Mouse (Mus musculus): ENCODE results near the gene Wwox.

The Wwox gene

GRCm38 (mm10) chr8:114600196-114600595 lies 160.7 kb downstream of the Wwox start:
- DNase-seq (ENCODE audit: low spot score in 2 of 2) = no peak

GRCm38 (mm10) chr8:114603046-114603445 lies 163.6 kb downstream of the Wwox start:
- DNase-seq (ENCODE audit: low spot score in 2 of 2) = no peak

DNA sequence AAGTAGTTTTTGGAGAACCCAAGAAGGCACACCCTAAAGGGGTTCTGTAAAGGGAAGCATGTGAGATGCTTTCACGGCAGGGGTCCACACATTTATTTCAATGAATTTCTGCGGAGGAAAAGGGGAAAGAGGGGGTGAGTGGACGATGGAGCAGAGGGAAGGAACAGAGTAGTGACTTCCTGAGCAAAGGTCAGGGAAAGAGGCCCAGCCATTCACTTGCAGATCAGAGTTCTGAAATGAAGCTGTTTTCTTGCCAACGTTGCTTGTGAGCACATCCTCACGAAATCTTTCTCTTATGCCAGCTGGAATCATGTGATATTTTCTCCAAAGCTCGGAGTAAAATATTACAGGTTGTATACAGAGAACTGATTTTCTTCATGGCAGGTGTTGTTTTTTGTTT lies 164.1 kb downstream of the Wwox start:
- DNase-seq (ENCODE audit: low spot score in 2 of 2) = no peak

GRCm38 (mm10) chr8:114604315-114604714 lies 164.9 kb downstream of the Wwox start:
- DNase-seq (ENCODE audit: low spot score in 2 of 2) = no peak

GRCm38 (mm10) chr8:114605651-114606050 lies 166.2 kb downstream of the Wwox start:
- DNase-seq (ENCODE audit: low spot score in 2 of 2) = no peak

GRCm38 (mm10) chr8:114609330-114609729 lies 169.9 kb downstream of the Wwox start:
- DNase-seq (ENCODE audit: low spot score in 2 of 2) = no peak

DNA sequence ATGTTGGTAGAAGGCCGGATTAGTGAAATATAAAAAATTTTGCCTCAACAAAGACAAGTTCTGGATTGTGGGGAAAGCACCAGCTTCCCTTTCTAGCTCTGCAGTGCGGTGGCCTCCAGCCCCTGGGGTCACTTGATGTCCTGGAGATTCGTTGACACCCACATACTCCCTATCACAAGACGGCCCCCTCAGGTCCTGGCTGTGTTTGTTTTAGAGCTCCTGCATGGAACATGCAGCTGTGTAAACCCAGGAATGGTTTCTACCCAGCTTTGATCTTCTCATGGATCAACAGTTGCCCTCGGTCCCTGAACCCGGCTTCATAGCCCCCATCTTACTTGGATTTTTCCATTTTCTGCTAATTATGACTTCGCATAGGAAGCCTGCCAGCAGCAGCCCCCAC lies 171.6 kb downstream of the Wwox start:
- DNase-seq (ENCODE audit: low spot score in 2 of 2) = no peak

DNA sequence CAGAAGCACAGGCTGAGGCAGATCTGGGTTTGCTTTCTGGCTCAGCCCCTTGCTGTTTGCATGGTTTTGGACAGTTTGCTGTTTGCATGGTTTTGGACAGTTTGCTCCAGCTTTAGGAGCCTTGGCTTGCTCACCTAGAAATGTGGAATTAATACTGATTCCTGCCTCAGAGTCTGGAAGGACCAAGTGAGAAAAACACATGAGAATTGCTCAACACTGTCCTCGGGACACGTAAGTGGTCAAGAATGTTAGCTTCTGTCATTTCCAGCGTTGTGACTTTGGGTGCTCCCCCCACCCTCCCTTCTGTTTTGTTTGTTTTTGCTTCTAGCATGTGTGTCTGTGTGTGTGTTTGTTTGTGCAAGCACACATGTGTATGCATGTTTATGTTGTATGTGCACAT lies 172.6 kb downstream of the Wwox start:
- DNase-seq (ENCODE audit: low spot score in 2 of 2) = no peak

GRCm38 (mm10) chr8:114615413-114615812 lies 176.0 kb downstream of the Wwox start:
- DNase-seq (ENCODE audit: low spot score in 2 of 2) = no peak

- DNase-seq (ENCODE audit: low spot score in 2 of 2) = no peak
These were observed 176.5 kb downstream of the Wwox start for GRCm38 (mm10) chr8:114615908-114616307.

DNA sequence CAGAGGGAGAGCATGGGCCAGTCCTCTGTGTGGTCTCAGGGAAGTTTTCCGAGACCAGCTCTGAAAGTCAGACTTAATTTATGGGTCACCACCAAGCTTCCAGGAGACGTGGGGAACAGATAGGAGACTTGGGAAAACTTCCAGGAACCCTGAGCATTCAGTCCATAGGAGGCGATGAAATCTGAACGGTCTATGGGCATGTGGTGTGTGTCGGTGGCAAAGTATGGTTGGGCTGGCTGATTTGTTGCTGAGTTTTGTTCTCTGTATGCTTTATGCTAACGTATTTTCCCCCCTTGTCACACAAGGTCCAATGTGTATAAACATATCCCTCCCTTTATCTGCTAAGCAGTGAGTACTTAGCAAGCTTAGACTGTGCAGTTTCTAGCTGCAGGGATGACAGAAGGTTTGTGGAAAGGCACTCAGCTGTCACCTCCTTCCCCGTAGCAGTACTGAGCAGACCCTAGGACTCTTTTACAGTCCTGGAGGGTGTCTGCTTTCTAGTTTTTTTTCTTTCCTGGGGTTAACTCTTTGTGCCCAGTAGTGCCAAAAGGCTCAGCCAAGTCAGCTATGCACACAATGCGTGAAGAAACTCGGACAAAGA lies 179.6 kb downstream of the Wwox start:
- no peak for DNase-seq (ENCODE audit: low spot score in 2 of 2)

DNA sequence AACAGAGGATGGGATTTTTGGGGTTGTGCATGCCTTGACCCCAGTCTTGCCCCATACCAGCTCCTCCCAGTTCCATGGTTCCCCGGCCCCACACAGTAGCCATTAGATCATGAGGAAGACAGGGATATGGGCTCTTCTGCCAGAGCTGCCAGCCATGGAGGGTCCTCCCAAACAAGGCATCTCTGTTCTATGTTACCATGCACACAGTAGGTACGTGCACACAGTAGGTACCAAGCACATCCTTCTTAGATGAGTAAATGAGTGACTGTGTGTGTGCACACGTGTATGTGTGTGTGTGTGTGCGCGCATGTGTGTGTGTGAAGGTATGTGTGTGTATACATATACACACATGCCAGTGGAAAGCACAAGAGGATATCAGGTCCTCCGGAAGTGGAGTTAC lies 185.9 kb downstream of the Wwox start:
- no peak for DNase-seq (ENCODE audit: low spot score in 2 of 2)

DNA sequence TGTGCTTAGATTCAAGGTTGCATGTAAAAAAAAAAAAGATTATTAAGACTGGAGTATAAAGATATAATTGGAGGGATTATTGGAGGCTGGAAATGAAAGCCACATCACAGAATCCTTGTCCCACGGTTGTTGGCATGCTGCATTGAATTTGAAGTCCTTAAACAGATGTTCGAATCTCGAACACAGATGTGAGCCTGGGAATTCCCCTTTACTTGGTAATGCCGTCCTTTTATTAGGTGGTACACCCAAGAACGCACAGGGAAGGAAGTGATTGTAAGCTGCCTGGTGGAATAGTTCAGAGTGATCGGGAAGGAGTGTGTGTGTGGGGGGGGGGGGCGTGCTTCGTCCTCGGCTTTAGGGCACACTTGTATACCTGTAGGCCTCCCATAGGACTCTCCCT lies 187.4 kb downstream of the Wwox start:
- DNase-seq (ENCODE audit: low spot score in 2 of 2) = no peak

- no peak for DNase-seq (ENCODE audit: low spot score in 2 of 2)
These were observed 190.3 kb downstream of the Wwox start for GRCm38 (mm10) chr8:114629719-114630118.

- no peak for DNase-seq (ENCODE audit: low spot score in 2 of 2)
These were observed 191.6 kb downstream of the Wwox start for GRCm38 (mm10) chr8:114631087-114631486.

DNA sequence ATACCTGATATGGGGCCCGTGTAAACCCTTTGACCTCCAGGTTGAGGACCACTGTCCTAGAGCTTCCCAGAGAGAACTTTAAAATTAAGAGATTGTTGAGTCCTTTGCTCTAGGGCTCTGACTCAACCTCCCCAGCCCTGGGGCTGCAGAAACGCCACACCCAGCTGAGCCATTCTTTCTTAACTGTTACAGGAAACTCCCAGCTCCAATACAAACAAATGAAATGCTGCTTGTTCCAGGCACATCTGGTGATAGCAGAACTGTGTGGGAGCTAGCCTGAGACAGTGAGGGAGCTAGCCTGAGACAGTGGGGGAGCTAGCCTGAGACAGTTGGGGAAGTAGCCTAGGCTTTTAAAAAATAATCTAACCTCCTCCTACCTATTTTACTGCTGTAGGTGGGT lies 194.7 kb downstream of the Wwox start:
- no peak for DNase-seq (ENCODE audit: low spot score in 2 of 2)

DNA sequence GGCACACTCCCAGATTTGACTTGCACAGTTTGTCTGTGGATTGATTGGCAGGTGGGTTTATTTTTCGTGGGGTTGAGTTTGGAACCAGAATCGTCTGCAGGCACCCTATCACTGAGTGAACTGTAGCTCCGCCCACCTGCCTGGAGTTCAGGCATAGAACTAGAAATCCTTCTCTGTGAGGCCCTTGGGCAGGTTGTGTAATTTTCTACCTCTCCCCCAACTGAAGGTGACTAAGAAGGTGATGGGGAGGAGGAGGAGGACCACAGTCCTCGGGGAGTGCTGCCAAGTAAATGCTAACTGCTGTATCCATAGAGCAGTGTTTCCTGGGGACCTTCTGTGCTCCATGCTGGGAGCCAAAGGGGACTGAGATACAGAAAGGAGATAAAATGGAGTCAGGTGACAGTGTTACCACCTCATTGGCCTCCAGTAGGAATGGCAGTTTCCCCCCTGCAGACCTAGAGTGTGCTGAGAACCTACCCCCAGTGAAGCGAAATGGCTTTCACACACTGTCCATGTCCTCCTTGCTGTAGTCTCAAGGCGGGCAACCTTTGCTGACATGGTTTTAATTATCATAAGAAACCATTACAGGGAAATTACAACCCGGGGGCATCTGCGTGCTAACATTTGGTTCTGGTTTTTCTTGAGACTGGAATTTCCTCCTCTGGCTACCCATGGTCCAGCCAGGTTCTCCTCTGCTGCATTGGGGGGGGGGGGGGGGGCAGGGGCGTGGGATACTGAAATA lies 195.4 kb downstream of the Wwox start:
- DNase-seq (ENCODE audit: low spot score in 2 of 2) = no peak

DNA sequence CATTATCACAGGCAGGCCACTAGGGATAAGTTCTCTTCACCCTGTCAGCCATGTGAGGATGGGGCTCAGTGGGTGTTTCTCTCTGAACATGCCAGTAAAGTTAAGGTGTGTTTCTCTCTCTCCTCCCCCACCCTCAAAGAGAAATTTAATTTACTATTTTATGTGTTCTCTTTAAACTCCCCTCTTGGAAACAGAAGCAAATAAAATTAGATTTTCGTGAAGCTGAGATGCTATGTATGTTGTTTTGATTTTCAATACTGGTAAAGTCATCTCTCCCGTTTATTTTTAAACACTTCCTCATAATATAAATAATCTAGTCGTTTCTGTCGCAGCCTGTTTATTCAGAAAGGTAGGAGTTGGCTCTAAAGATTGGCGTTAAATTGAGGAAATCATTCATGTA lies 196.9 kb downstream of the Wwox start:
- no peak for DNase-seq (ENCODE audit: low spot score in 2 of 2)

DNA sequence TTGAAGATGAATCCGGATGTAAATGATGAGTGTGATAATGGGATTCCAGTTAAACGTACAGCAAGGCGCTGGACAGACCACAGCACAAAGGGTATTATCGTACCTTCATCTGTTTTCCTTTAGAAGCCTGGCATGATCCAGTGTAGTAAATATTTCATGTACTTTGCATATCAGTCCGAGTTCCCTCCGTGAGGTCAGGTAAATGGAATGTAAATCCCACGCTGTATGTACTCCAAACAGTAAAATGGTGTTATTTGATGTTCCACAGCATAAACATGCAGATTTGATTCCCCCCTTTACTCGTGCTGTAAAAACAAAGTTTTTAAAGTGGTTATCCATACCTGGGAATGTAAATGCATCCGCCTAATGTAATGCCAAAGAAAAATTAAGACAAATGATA lies 202.4 kb downstream of the Wwox start:
- DNase-seq (ENCODE audit: low spot score in 2 of 2) = no peak

GRCm38 (mm10) chr8:114650789-114651188 lies 211.3 kb downstream of the Wwox start:
- no peak for DNase-seq (ENCODE audit: low spot score in 2 of 2)

DNA sequence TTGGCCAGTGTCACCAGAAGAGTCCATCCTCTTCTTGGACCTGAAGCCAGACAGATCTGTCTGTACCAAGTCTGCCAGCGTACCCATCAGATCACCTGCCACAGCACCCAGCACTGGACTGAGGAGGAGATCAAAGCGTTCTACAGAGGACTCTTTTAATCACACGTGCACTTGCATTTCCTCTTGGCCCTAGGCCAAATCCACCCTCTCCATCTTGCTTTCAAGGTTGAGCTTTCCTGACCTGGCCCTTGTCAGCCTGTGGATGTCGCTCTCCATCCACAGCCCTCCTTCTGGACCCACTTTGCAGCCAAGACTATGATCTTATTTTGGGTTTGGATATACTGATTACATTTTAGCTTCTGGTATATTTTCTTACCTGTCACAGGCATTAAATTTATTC lies 218.3 kb downstream of the Wwox start:
- no peak for DNase-seq (ENCODE audit: low spot score in 2 of 2)

GRCm38 (mm10) chr8:114658475-114658874 lies 219.0 kb downstream of the Wwox start:
- no peak for DNase-seq (ENCODE audit: low spot score in 2 of 2)

DNA sequence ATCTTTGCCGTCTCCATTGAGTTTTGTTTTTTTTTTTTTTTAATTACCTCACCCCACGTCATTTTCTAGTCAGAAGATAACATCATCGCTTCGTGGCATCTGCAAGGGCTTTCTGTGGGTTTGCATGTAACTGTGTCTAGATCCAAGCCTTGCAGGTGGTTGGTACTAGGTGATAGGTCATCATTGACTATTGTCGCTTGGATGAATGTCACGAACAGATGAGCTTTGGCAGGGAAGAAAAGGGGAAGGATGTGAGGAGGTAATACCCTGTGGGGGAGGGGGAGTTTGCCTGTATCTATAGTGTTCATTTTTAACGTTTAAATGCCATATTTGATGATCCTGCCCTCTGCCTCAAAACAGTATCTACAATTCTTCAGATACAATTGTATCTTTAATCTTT lies 223.6 kb downstream of the Wwox start:
- DNase-seq (ENCODE audit: low spot score in 2 of 2) = no peak

GRCm38 (mm10) chr8:114665521-114665920 lies 226.1 kb downstream of the Wwox start:
- DNase-seq (ENCODE audit: low spot score in 2 of 2) = no peak

All from cerebellum, postnatal 4 days (tissue).